Mouse (Mus musculus): ENCODE results near the gene Stk38.

GRCm38 (mm10) chr17:28948661-28949060, 59.1 kb downstream of the Stk38 start:
- TF ChIP-seq NELFE (IDR thresholded peaks at IDR 0.05; ENCODE audit: low read depth, low read length) (no peak), RCOR1 (IDR thresholded peaks at IDR 0.05; ENCODE audit: low read depth, low read length) (no peak)
